ENCODE assay signal across 16 mouse cellular contexts in genomic region chr15:99129441-99129840, GRCm38 (mm10). TPM values are rescaled to one million over a fixed set of nuclear protein-coding genes. Genes with fewer than 3 reads are reported as not detected.
A peak's percentile ranks its signal among the peaks of the same experiment; 100 is the strongest.
DNase-seq lines count a peak whose midpoint lies in the region; ATAC-seq and TF ChIP-seq lines count a peak whose summit lies in the region.
"Had no signal": no experiment of that assay in that cellular context is flagged by ENCODE, and none has a peak within 500 bp of the region (broad histone marks: within the 10 kb centered on the region; RNA-seq: fewer than 3 reads in every experiment).

No protein-coding gene starts in this region.

- no peak overlapping the region for H3K27ac ChIP-seq in heart, embryonic 14.5 days (replicated peaks in 1 of 2; ENCODE audit: control insufficient read depth in 1 of 2, insufficient read depth in 1 of 2, low read depth in 2 of 2, low read length in 2 of 2)
- no peak overlapping the region for H3K27ac ChIP-seq in neural tube, embryonic 13.5 days (replicated peaks)
- no peak overlapping the region for H3K27ac ChIP-seq in neural tube, embryonic 15.5 days (replicated peaks)
- 0 out of 2 replicates have a peak overlapping the region, but pooled peaks have one; percentile 14 for H3K27ac ChIP-seq in midbrain, embryonic 13.5 days
- H3K27ac ChIP-seq in lung, postnatal 0 days (ENCODE audit: low read length) = no peak overlapping the region
- H3K27ac ChIP-seq: lung, embryonic 15.5 days; stomach, embryonic 15.5 days had no signal

- H3K4me2 ChIP-seq in heart, embryonic 14.5 days (ENCODE audit: low read length) = peak overlapping the region; percentile 16; the same call in 1 of the 2 replicates
- no peak overlapping the region; the same call in 1 of the 2 replicates for H3K4me2 ChIP-seq in neural tube, embryonic 13.5 days
- H3K4me2 ChIP-seq in neural tube, embryonic 15.5 days = no peak overlapping the region
- peak overlapping the region; percentile 20 for H3K4me2 ChIP-seq in midbrain, embryonic 13.5 days (replicated peaks)
- no peak overlapping the region for H3K4me2 ChIP-seq in lung, postnatal 0 days (replicated peaks; ENCODE audit: low read depth, low read length)
- H3K4me2 ChIP-seq: lung, embryonic 15.5 days; stomach, embryonic 15.5 days had no signal

- no peak for DNase-seq in heart, adult 9 months (ENCODE audit: low spot score in 2 of 2)
- no peak for DNase-seq in lung, postnatal 0 days (ENCODE audit: low spot score)
- DNase-seq in right cerebral cortex, postnatal 36 days (ENCODE audit: low spot score in 2 of 2) = no peak
- no peak for DNase-seq in left cerebral cortex, adult 8-10 months (ENCODE audit: low spot score in 2 of 2)
- DNase-seq: cerebellum, adult 9-10 months; kidney, adult 2 months; right cerebral cortex, postnatal 25 days had no signal

- TF ChIP-seq CTCF in lung, postnatal 0 days (IDR thresholded peaks at IDR 0.05) = no peak

- peak overlapping the region; percentile 46; the same call in 1 of the 2 replicates for H3K9ac ChIP-seq in heart, embryonic 14.5 days (ENCODE audit: low read length)
- peak overlapping the region; percentile 45; the same call in 1 of the 2 replicates for H3K9ac ChIP-seq in neural tube, embryonic 13.5 days
- H3K9ac ChIP-seq in neural tube, embryonic 15.5 days (replicated peaks) = no peak overlapping the region
- H3K9ac ChIP-seq in midbrain, embryonic 13.5 days (replicated peaks) = peak overlapping the region; percentile 24
- no peak overlapping the region for H3K9ac ChIP-seq in lung, postnatal 0 days (replicated peaks; ENCODE audit: low read depth)
- H3K9ac ChIP-seq: lung, embryonic 15.5 days; stomach, embryonic 15.5 days had no signal

- ATAC-seq in heart, embryonic 14.5 days (ENCODE audit: insufficient number of reproducible peaks, insufficient read depth, low FRiP score, low read depth) = no peak
- ATAC-seq in neural tube, embryonic 13.5 days (ENCODE audit: low read depth) = no peak
- ATAC-seq in neural tube, embryonic 15.5 days (ENCODE audit: low FRiP score) = no peak
- ATAC-seq in midbrain, embryonic 13.5 days = no peak
- no peak for ATAC-seq in lung, postnatal 0 days

- no peaks in the 10 kb centered on the region for H3K9me3 ChIP-seq in heart, embryonic 14.5 days (ENCODE audit: control insufficient read depth, low read length)
- no peaks in the 10 kb centered on the region for H3K9me3 ChIP-seq in neural tube, embryonic 13.5 days
- H3K9me3 ChIP-seq in neural tube, embryonic 15.5 days (replicated peaks) = no peaks in the 10 kb centered on the region
- H3K9me3 ChIP-seq in midbrain, embryonic 13.5 days = no peaks in the 10 kb centered on the region
- no peaks in the 10 kb centered on the region for H3K9me3 ChIP-seq in lung, postnatal 0 days (ENCODE audit: low read length)
- H3K9me3 ChIP-seq: lung, embryonic 15.5 days; stomach, embryonic 15.5 days had no signal

- H3K36me3 ChIP-seq in heart, embryonic 14.5 days (ENCODE audit: control insufficient read depth, insufficient read depth, low read length) = peaks cover 14% of the 10 kb centered on the region
- H3K36me3 ChIP-seq in neural tube, embryonic 13.5 days = no peaks in the 10 kb centered on the region
- H3K36me3 ChIP-seq in neural tube, embryonic 15.5 days = no peaks in the 10 kb centered on the region
- 0 out of 2 replicates have a peak, but pooled peaks cover 3% of the 10 kb centered on the region for H3K36me3 ChIP-seq in midbrain, embryonic 13.5 days
- H3K36me3 ChIP-seq in lung, postnatal 0 days (ENCODE audit: insufficient read depth, low read length) = no peaks in the 10 kb centered on the region
- H3K36me3 ChIP-seq: lung, embryonic 15.5 days; stomach, embryonic 15.5 days had no signal

- no peak for TF ChIP-seq EP300 in lung, postnatal 0 days (IDR thresholded peaks at IDR 0.05)

- WGBS in heart, embryonic 14.5 days = 71% methylated on average over 11 of the region's 11 CpGs
- WGBS in neural tube, embryonic 13.5 days = 71% methylated on average over 11 of the region's 11 CpGs
- WGBS in neural tube, embryonic 15.5 days = 67% methylated on average over 11 of the region's 11 CpGs
- 21% methylated on average over 11 of the region's 11 CpGs for WGBS in midbrain, embryonic 13.5 days
- 77% methylated on average over 11 of the region's 11 CpGs for WGBS in lung, postnatal 0 days

- peaks cover 9 to 30% of the 10 kb centered on the region in 2 experiments for H3K4me1 ChIP-seq in heart, embryonic 14.5 days (ENCODE audit: control insufficient read depth in 2 of 2, insufficient read depth in 2 of 2, low read length in 2 of 2)
- peaks cover 46% of the 10 kb centered on the region for H3K4me1 ChIP-seq in neural tube, embryonic 13.5 days (replicated peaks)
- H3K4me1 ChIP-seq in neural tube, embryonic 15.5 days = peaks cover 48% of the 10 kb centered on the region
- H3K4me1 ChIP-seq in midbrain, embryonic 13.5 days (replicated peaks) = peaks cover 48% of the 10 kb centered on the region
- no peaks in the 10 kb centered on the region for H3K4me1 ChIP-seq in lung, postnatal 0 days (ENCODE audit: insufficient read depth, low read depth, low read length)

- no peaks in the 10 kb centered on the region for H3K27me3 ChIP-seq in heart, embryonic 14.5 days (ENCODE audit: control insufficient read depth, insufficient read depth, low read length)
- H3K27me3 ChIP-seq in neural tube, embryonic 13.5 days = 0 out of 2 replicates have a peak, but pooled peaks cover 3% of the 10 kb centered on the region
- no peaks in the 10 kb centered on the region for H3K27me3 ChIP-seq in neural tube, embryonic 15.5 days (replicated peaks)
- H3K27me3 ChIP-seq in midbrain, embryonic 13.5 days = no peaks in the 10 kb centered on the region
- H3K27me3 ChIP-seq in lung, postnatal 0 days (replicated peaks; ENCODE audit: insufficient read depth, low read length) = no peaks in the 10 kb centered on the region
- H3K27me3 ChIP-seq: CH12.LX; lung, embryonic 15.5 days; stomach, embryonic 15.5 days had no signal

- no peak overlapping the region for H3K4me3 ChIP-seq in heart, embryonic 14.5 days (ENCODE audit: control insufficient read depth in 1 of 2, insufficient read depth in 1 of 2, low read depth in 1 of 2, low read length in 2 of 2)
- H3K4me3 ChIP-seq in neural tube, embryonic 13.5 days = no peak overlapping the region
- H3K4me3 ChIP-seq in neural tube, embryonic 15.5 days (replicated peaks) = no peak overlapping the region
- 0 out of 2 replicates have a peak overlapping the region, but pooled peaks have one; percentile 2 for H3K4me3 ChIP-seq in midbrain, embryonic 13.5 days (replicated peaks)
- no peak overlapping the region for H3K4me3 ChIP-seq in lung, postnatal 0 days (ENCODE audit: low read depth, low read length)
- H3K4me3 ChIP-seq: lung, embryonic 15.5 days; stomach, embryonic 15.5 days had no signal

RNA-seq across cellular contexts. Expression of gene Spats2, which starts 3.7 kb away (rescaled TPM):
- polyA plus RNA-seq in heart, embryonic 14.5 days (2014; fragmentation: Nextera tagmentation; extraction: Ambion mirVana) = 34.8 and 35.9 TPM in 2 replicates
- 44.4 and 48.9 TPM in 2 replicates for polyA plus RNA-seq in neural tube, embryonic 13.5 days (2015; fragmentation: Nextera tagmentation; extraction: Ambion mirVana)
- 28.9 and 35.4 TPM in 2 replicates for polyA plus RNA-seq in neural tube, embryonic 15.5 days (2015; fragmentation: Nextera tagmentation; extraction: Ambion mirVana)
- polyA plus RNA-seq in midbrain, embryonic 13.5 days (2015; fragmentation: Nextera tagmentation; extraction: Ambion mirVana) = 40.6 and 45.7 TPM in 2 replicates
- polyA plus RNA-seq in lung, postnatal 0 days (2015; fragmentation: Nextera tagmentation; extraction: Ambion mirVana) = 13.7 and 16.3 TPM in 2 replicates
- 10 to 100 TPM; 29.7 to 34.1 (median 33.2) TPM for total RNA-seq in left cerebral cortex, adult 8-10 months (2022)

RNA-seq across cellular contexts. Expression of gene Dnajc22, which starts 36.5 kb away (rescaled TPM):
- polyA plus RNA-seq in heart, embryonic 14.5 days (2014; fragmentation: Nextera tagmentation; extraction: Ambion mirVana) = 0.93 and 1.3 TPM in 2 replicates
- 0.25 and 0.49 TPM in 2 replicates for polyA plus RNA-seq in neural tube, embryonic 13.5 days (2015; fragmentation: Nextera tagmentation; extraction: Ambion mirVana)
- polyA plus RNA-seq in neural tube, embryonic 15.5 days (2015; fragmentation: Nextera tagmentation; extraction: Ambion mirVana) = 0.47 and 2.3 TPM in 2 replicates
- polyA plus RNA-seq in midbrain, embryonic 13.5 days (2015; fragmentation: Nextera tagmentation; extraction: Ambion mirVana) = 1.7 and 1.8 TPM in 2 replicates
- polyA plus RNA-seq in lung, postnatal 0 days (2015; fragmentation: Nextera tagmentation; extraction: Ambion mirVana) = 0.50 and 0.96 TPM in 2 replicates
- under 1 TPM in 3 of 4 experiments, not detected in 1; 0.30 to 0.56 (median 0.34) TPM for total RNA-seq in left cerebral cortex, adult 8-10 months (2022)
- total RNA-seq: gastrocnemius, postnatal 4 days; left cerebral cortex, postnatal 10 days had no signal

RNA-seq across cellular contexts. Expression of gene C1ql4, which starts 41.8 kb away (rescaled TPM):
- 0.27 and 0.41 TPM in 2 replicates for polyA plus RNA-seq in heart, embryonic 14.5 days (2014; fragmentation: Nextera tagmentation; extraction: Ambion mirVana)
- polyA plus RNA-seq in neural tube, embryonic 13.5 days (2015; fragmentation: Nextera tagmentation; extraction: Ambion mirVana) = 2.7 and 3.5 TPM in 2 replicates
- polyA plus RNA-seq in neural tube, embryonic 15.5 days (2015; fragmentation: Nextera tagmentation; extraction: Ambion mirVana) = 2.4 and 3.6 TPM in 2 replicates
- polyA plus RNA-seq in midbrain, embryonic 13.5 days (2015; fragmentation: Nextera tagmentation; extraction: Ambion mirVana) = 10.1 and 13.7 TPM in 2 replicates
- not detected in 2 replicates for polyA plus RNA-seq in lung, postnatal 0 days (2015; fragmentation: Nextera tagmentation; extraction: Ambion mirVana)
- total RNA-seq in left cerebral cortex, adult 8-10 months (2022) = not detected
- total RNA-seq: CH12.LX; gastrocnemius, postnatal 4 days; left cerebral cortex, postnatal 10 days had no signal
- polyA plus RNA-seq: lung, embryonic 15.5 days; stomach, embryonic 15.5 days had no signal

RNA-seq across cellular contexts. Expression of gene Troap, which starts 55.1 kb away (rescaled TPM):
- 14.8 and 16.5 TPM in 2 replicates for polyA plus RNA-seq in heart, embryonic 14.5 days (2014; fragmentation: Nextera tagmentation; extraction: Ambion mirVana)
- polyA plus RNA-seq in neural tube, embryonic 13.5 days (2015; fragmentation: Nextera tagmentation; extraction: Ambion mirVana) = 6.3 and 6.9 TPM in 2 replicates
- polyA plus RNA-seq in neural tube, embryonic 15.5 days (2015; fragmentation: Nextera tagmentation; extraction: Ambion mirVana) = 4.6 and 10.3 TPM in 2 replicates
- polyA plus RNA-seq in midbrain, embryonic 13.5 days (2015; fragmentation: Nextera tagmentation; extraction: Ambion mirVana) = 13.3 and 14.6 TPM in 2 replicates
- polyA plus RNA-seq in lung, postnatal 0 days (2015; fragmentation: Nextera tagmentation; extraction: Ambion mirVana) = 0.95 and 0.99 TPM in 2 replicates
- total RNA-seq in left cerebral cortex, adult 8-10 months (2022) = under 1 TPM in 2 of 4 experiments, not detected in 2; 0.74 to 0.95 TPM

Comparison
In these comparisons a context has a peak if more than half of its experiments do, and no peak if none do; other contexts are left out.
1. H3K9ac ChIP-seq: peak in heart, embryonic 14.5 days (single experiment), neural tube, embryonic 13.5 days (single experiment) and midbrain, embryonic 13.5 days (single experiment); none in neural tube, embryonic 15.5 days (single experiment) and lung, postnatal 0 days (single experiment).
2. H3K4me2 ChIP-seq: peak in heart, embryonic 14.5 days (single experiment) and midbrain, embryonic 13.5 days (single experiment); none in neural tube, embryonic 13.5 days (single experiment), neural tube, embryonic 15.5 days (single experiment) and lung, postnatal 0 days (single experiment).